Mouse (Mus musculus) thymus, postnatal 0 days (tissue): ENCODE measurements around the gene Zscan4f. TPM values are rescaled to one million over a fixed set of nuclear protein-coding genes. Genes with fewer than 3 reads are reported as not detected.
"Not testable (repeated sequence)": the region's sequence is repeated elsewhere in the genome, so short reads cannot be mapped to it uniquely, and the experiment has no call there.

Experiments
- DNase-seq: peaks from one replicate; pipeline ENCODE4 v3.0.0-alpha.2; 2015; ENCODE audit warnings: low spot score
- microRNA-seq: library from miRNA; unstranded; fragments of <30 nt; microRNA quantifications from one replicate; pipeline ENCODE4, GENCODE M21; 2016; ENCODE audit warnings: borderline number of aligned reads
- polyA plus RNA-seq: library from polyadenylated mRNA; unstranded; fragments of >200 nt; fragmentation: Nextera tagmentation; extraction: Ambion mirVana; gene quantifications from 2 replicates; pipeline ENCODE4 v1.2.1, GENCODE M21; 2015

Gene Zscan4f
- not detected in 2 replicates for polyA plus RNA-seq

DNA sequence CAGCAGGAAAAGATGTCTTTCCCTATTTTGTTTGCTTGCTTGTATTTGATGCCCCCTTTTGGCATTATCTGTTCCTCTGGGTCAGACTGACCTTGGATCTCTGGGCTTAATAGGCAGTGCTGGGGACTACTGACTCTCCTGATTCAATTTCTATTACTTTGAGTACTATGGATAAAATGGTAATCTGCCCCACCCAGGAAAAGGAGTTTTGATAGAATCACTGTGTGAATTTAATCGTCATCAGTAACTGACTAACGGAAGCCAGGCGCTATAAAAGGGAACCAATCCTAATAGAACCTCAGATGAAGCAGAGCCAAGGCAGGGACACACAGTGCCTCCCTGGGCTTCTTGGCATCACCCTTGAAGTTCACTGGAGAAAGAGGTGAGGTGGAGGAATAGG lies at the start of gene Zscan4f:
Gene Zscan4f (plus strand): TSS at position 301 of the 400 bp plus-strand sequence.
- DNase-seq: not testable (repeated sequence)

DNA sequence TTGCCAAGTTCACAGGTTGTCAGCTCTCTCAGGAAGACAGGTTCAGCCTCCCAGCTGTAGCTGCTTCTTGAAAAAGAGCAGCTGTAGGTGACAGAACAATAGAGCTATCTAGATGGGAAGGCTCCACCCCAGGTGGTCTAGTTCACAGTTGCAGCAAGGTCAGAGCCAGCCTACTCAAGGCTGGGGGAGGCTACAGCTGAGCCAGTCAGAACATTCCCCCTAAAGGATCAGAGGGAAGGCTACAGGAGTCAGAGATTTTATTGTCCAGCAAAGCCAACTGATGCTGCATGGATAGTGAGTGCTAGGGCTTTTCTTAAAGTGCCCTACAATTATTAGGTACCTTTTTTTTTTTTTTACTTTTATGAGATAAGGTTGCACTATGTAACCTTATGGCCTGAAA lies 13.1 kb upstream of the Zscan4f start:
- DNase-seq: not testable (repeated sequence)

Small RNA genes within 50 kb of the gene (microRNA-seq; reads per million reads assigned to microRNA genes)
- gene Gm23087: not detected

Other genes with a start within 250 kb of the Zscan4f start
- not detected in 2 replicates for gene Zscan4d, start 231.8 kb upstream of the Zscan4f start, polyA plus RNA-seq
- gene Zscan4e, start 87.2 kb upstream of the Zscan4f start, polyA plus RNA-seq: not detected in 2 replicates
- 0.09 TPM in 1 of 2 replicates, not detected in the other for gene Zscan4-ps2, start 116.4 kb downstream of the Zscan4f start, polyA plus RNA-seq
- not detected in 2 replicates for gene Zscan4-ps3, start 211.4 kb downstream of the Zscan4f start, polyA plus RNA-seq